8 mouse cellular contexts compared by ENCODE assay signal in genomic region chr12:100778934-100779865, GRCm38 (mm10). TPM values are rescaled to one million over a fixed set of nuclear protein-coding genes. Genes with fewer than 3 reads are reported as not detected.
DNase-seq lines count a peak whose midpoint lies in the region; ATAC-seq and TF ChIP-seq lines count a peak whose summit lies in the region.

Gene Dglucy (plus strand): TSS chr12:100779057.

- H3K4me2 ChIP-seq in forebrain, embryonic 11.5 days (ENCODE audit: low read depth, low read length, severe bottlenecking): no peak within 1 kb of the TSS
- H3K4me2 ChIP-seq in heart, embryonic 15.5 days: peak within 1 kb of the TSS; percentile 65
- H3K4me2 ChIP-seq in liver, embryonic 13.5 days: peak within 1 kb of the TSS; percentile 33; the same call in 1 of the 2 replicates
- H3K4me2 ChIP-seq in neural tube, embryonic 12.5 days (replicated peaks): peak within 1 kb of the TSS; percentile 24

- no peak for TF ChIP-seq CTCF in testis, adult 2 months (IDR thresholded peaks at IDR 0.05; ENCODE audit: control insufficient read depth, insufficient read depth, insufficient replicate concordance, low read depth, low read length)

- DNase-seq in CD4-positive helper T cell, adult 2 months (ENCODE audit: low read depth, low spot score): peak; percentile 78
- DNase-seq in adrenal gland, postnatal 4 days (ENCODE audit: low spot score in 2 of 2): peak; percentile 71 to 86
- peak; percentile 57 for DNase-seq in forebrain, embryonic 11.5 days (ENCODE audit: low spot score)
- peak; percentile 95 for DNase-seq in kidney, postnatal 14 days
- no peak for DNase-seq in liver, embryonic 13.5 days

- WGBS in forebrain, embryonic 11.5 days: 61% methylated on average over 12 of the region's 12 CpGs
- WGBS in heart, embryonic 15.5 days: 28% methylated on average over 12 of the region's 12 CpGs
- WGBS in liver, embryonic 13.5 days (ENCODE audit: insufficient replicate concordance): 45% methylated on average over 12 of the region's 12 CpGs
- WGBS in neural tube, embryonic 12.5 days: 50% methylated on average over 12 of the region's 12 CpGs

- peak; percentile 65; the same call in 1 of the 2 replicates for ATAC-seq in forebrain, embryonic 11.5 days (replicated peaks; ENCODE audit: low FRiP score)
- peak; percentile 95 for ATAC-seq in heart, embryonic 15.5 days (replicated peaks; ENCODE audit: insufficient number of reproducible peaks, insufficient read depth, low FRiP score, low read depth)
- ATAC-seq in liver, embryonic 13.5 days (ENCODE audit: low read depth): peak; percentile 60
- peak; percentile 96 for ATAC-seq in neural tube, embryonic 12.5 days (ENCODE audit: low FRiP score, low read depth)

- H3K4me1 ChIP-seq in forebrain, embryonic 11.5 days (replicated peaks; ENCODE audit: control insufficient read depth, insufficient read depth, low read length): no peaks in the 10 kb centered on the region
- peaks cover 21% of the 10 kb centered on the region for H3K4me1 ChIP-seq in heart, embryonic 15.5 days (replicated peaks)
- peaks cover 5% of the 10 kb centered on the region; the same call in 1 of the 2 replicates for H3K4me1 ChIP-seq in liver, embryonic 13.5 days (replicated peaks)
- peaks cover 13% of the 10 kb centered on the region for H3K4me1 ChIP-seq in neural tube, embryonic 12.5 days
- no peaks in the 10 kb centered on the region for H3K4me1 ChIP-seq in testis, adult 2 months (ENCODE audit: control insufficient read depth, insufficient read depth, low read length)

- H3K9ac ChIP-seq in forebrain, embryonic 11.5 days (ENCODE audit: low read length): no peak within 1 kb of the TSS
- H3K9ac ChIP-seq in heart, embryonic 15.5 days: peak within 1 kb of the TSS; percentile 59
- H3K9ac ChIP-seq in liver, embryonic 13.5 days: no peak within 1 kb of the TSS
- H3K9ac ChIP-seq in neural tube, embryonic 12.5 days: no peak within 1 kb of the TSS

- H3K4me3 ChIP-seq in forebrain, embryonic 11.5 days (ENCODE audit: low read depth, low read length): no peak within 1 kb of the TSS
- peak within 1 kb of the TSS; percentile 50 for H3K4me3 ChIP-seq in heart, embryonic 15.5 days
- H3K4me3 ChIP-seq in liver, embryonic 13.5 days (replicated peaks): peak within 1 kb of the TSS; percentile 14; the same call in 1 of the 2 replicates
- no peak within 1 kb of the TSS for H3K4me3 ChIP-seq in neural tube, embryonic 12.5 days
- peak within 1 kb of the TSS; percentile 37 for H3K4me3 ChIP-seq in testis, adult 2 months (ENCODE audit: control insufficient read depth, low read depth, low read length)

- peak; percentile 73 for TF ChIP-seq POLR2A in testis, adult 2 months (IDR thresholded peaks at IDR 0.05; ENCODE audit: control insufficient read depth, low read depth, low read length)

- H3K27ac ChIP-seq in forebrain, embryonic 11.5 days (ENCODE audit: low read depth, low read length): no peak within 1 kb of the TSS
- peak within 1 kb of the TSS; percentile 83 for H3K27ac ChIP-seq in heart, embryonic 15.5 days
- H3K27ac ChIP-seq in liver, embryonic 13.5 days: peak within 1 kb of the TSS; percentile 53; the same call in 1 of the 2 replicates
- H3K27ac ChIP-seq in neural tube, embryonic 12.5 days: peak within 1 kb of the TSS; percentile 44; the same call in 1 of the 2 replicates
- peak within 1 kb of the TSS; percentile 63 for H3K27ac ChIP-seq in testis, adult 2 months (ENCODE audit: control insufficient read depth, insufficient read depth, low read depth, low read length)

- no peaks in the 10 kb centered on the region for H3K27me3 ChIP-seq in forebrain, embryonic 11.5 days (ENCODE audit: control insufficient read depth, insufficient read depth, low read length)
- H3K27me3 ChIP-seq in heart, embryonic 15.5 days: no peaks in the 10 kb centered on the region
- no peaks in the 10 kb centered on the region for H3K27me3 ChIP-seq in liver, embryonic 13.5 days
- H3K27me3 ChIP-seq in neural tube, embryonic 12.5 days (replicated peaks): no peaks in the 10 kb centered on the region
- H3K27me3 ChIP-seq in testis, adult 2 months (ENCODE audit: control insufficient read depth, insufficient read depth, low read length): no peaks in the 10 kb centered on the region

- H3K9me3 ChIP-seq in forebrain, embryonic 11.5 days (ENCODE audit: control insufficient read depth, low read length): no peaks in the 10 kb centered on the region
- no peaks in the 10 kb centered on the region for H3K9me3 ChIP-seq in heart, embryonic 15.5 days (replicated peaks)
- H3K9me3 ChIP-seq in liver, embryonic 13.5 days (replicated peaks): no peaks in the 10 kb centered on the region
- H3K9me3 ChIP-seq in neural tube, embryonic 12.5 days: no peaks in the 10 kb centered on the region

- no peaks in the 10 kb centered on the region for H3K36me3 ChIP-seq in forebrain, embryonic 11.5 days (ENCODE audit: control insufficient read depth, insufficient read depth, low read length)
- H3K36me3 ChIP-seq in heart, embryonic 15.5 days: no peaks in the 10 kb centered on the region
- no peaks in the 10 kb centered on the region for H3K36me3 ChIP-seq in liver, embryonic 13.5 days
- no peaks in the 10 kb centered on the region for H3K36me3 ChIP-seq in neural tube, embryonic 12.5 days
- H3K36me3 ChIP-seq in testis, adult 2 months (ENCODE audit: control insufficient read depth, insufficient read depth, low read length): no peaks in the 10 kb centered on the region

RNA-seq across cellular contexts. Expression of gene Dglucy, which starts in this region (rescaled TPM):
- total RNA-seq in adrenal gland, postnatal 4 days (2021): 10 to 100 TPM; 11.3 to 11.5 TPM
- polyA plus RNA-seq in forebrain, embryonic 11.5 days (2014; fragmentation: Nextera tagmentation; extraction: Ambion mirVana): 0.87 and 0.92 TPM in 2 replicates
- polyA plus RNA-seq in heart, embryonic 15.5 days (2015; fragmentation: Nextera tagmentation; extraction: Ambion mirVana): 4.5 and 5.3 TPM in 2 replicates
- 0.67 and 0.93 TPM in 2 replicates for polyA plus RNA-seq in liver, embryonic 13.5 days (2015; fragmentation: Nextera tagmentation; extraction: Ambion mirVana)
- polyA plus RNA-seq in neural tube, embryonic 12.5 days (2016; fragmentation: Nextera tagmentation; extraction: Ambion mirVana): 0.52 and 1.0 TPM in 2 replicates
- 1.0 and 1.1 TPM in 2 replicates for polyA plus RNA-seq in testis, adult 2 months (2012; rRNA removed)

Comparison
In these comparisons a context has a peak if more than half of its experiments do, and no peak if none do; other contexts are left out.
1. Peak in DNase-seq and ATAC-seq in forebrain, embryonic 11.5 days; RNA of the gene not detected or under 1 TPM.
2. Peak in ATAC-seq, H3K4me3 ChIP-seq, H3K27ac ChIP-seq and H3K4me2 ChIP-seq in liver, embryonic 13.5 days; RNA of the gene not detected or under 1 TPM.
3. H3K4me3 ChIP-seq: peak in heart, embryonic 15.5 days (single experiment) and testis, adult 2 months (single experiment); none in forebrain, embryonic 11.5 days (single experiment) and neural tube, embryonic 12.5 days (single experiment).
4. Peak in every context shown above with its lines, with median percentiles within 50 percentile points of each other: ATAC-seq.